Mouse (Mus musculus): ENCODE data around the gene Chchd2.
"Not testable (repeated sequence)": the region's sequence is repeated elsewhere in the genome, so short reads cannot be mapped to it uniquely, and the experiment has no call there.

Gene Chchd2

GRCm38 (mm10) chr5:129886911-129887636 lies at the start of gene Chchd2:
TSS of gene Chchd2 (minus strand) at chr5:129887470.
- DNase-seq (ENCODE audit: low read depth in 1 of 2, low spot score in 2 of 2): peak; percentile 81 to 85

- DNase-seq (ENCODE audit: low read depth in 1 of 2, low spot score in 2 of 2): no peak
Observed at GRCm38 (mm10) chr5:129936941-129937340, 49.7 kb upstream of the Chchd2 start.

- no peak for DNase-seq (ENCODE audit: low read depth in 1 of 2, low spot score in 2 of 2)
Observed at GRCm38 (mm10) chr5:129929924-129930855, 42.9 kb upstream of the Chchd2 start.

- DNase-seq (ENCODE audit: low read depth in 1 of 2, low spot score in 2 of 2): no peak
Observed at GRCm38 (mm10) chr5:129925933-129926332, 38.7 kb upstream of the Chchd2 start.

GRCm38 (mm10) chr5:129924820-129925452 lies 37.7 kb upstream of the Chchd2 start:
- DNase-seq (ENCODE audit: low read depth in 1 of 2, low spot score in 2 of 2): no peak

GRCm38 (mm10) chr5:129921972-129922371 lies 34.7 kb upstream of the Chchd2 start:
- DNase-seq (ENCODE audit: low read depth in 1 of 2, low spot score in 2 of 2): no peak

GRCm38 (mm10) chr5:129919320-129919719 lies 32.0 kb upstream of the Chchd2 start:
- DNase-seq (ENCODE audit: low read depth in 1 of 2, low spot score in 2 of 2): no peak

- DNase-seq (ENCODE audit: low read depth in 1 of 2, low spot score in 2 of 2): no peak
Observed at GRCm38 (mm10) chr5:129918752-129919151, 31.5 kb upstream of the Chchd2 start.

GRCm38 (mm10) chr5:129918065-129918651 lies 30.9 kb upstream of the Chchd2 start:
- no peak for DNase-seq (ENCODE audit: low read depth in 1 of 2, low spot score in 2 of 2)

GRCm38 (mm10) chr5:129915491-129915890 lies 28.2 kb upstream of the Chchd2 start:
- DNase-seq (ENCODE audit: low read depth in 1 of 2, low spot score in 2 of 2): not testable (repeated sequence)

GRCm38 (mm10) chr5:129914024-129914423 lies 26.8 kb upstream of the Chchd2 start:
- DNase-seq (ENCODE audit: low read depth in 1 of 2, low spot score in 2 of 2): peak in 1 of 2 experiments; percentile 7

- DNase-seq (ENCODE audit: low read depth in 1 of 2, low spot score in 2 of 2): no peak
Observed at GRCm38 (mm10) chr5:129909591-129909990, 22.3 kb upstream of the Chchd2 start.

- no peak for DNase-seq (ENCODE audit: low read depth in 1 of 2, low spot score in 2 of 2)
Observed at GRCm38 (mm10) chr5:129909147-129909546, 21.9 kb upstream of the Chchd2 start.

- peak; percentile 41 to 60 for DNase-seq (ENCODE audit: low read depth in 1 of 2, low spot score in 2 of 2)
Observed at GRCm38 (mm10) chr5:129908242-129908965, 21.1 kb upstream of the Chchd2 start, which contains the start of gene Nupr1l. TSS of gene Nupr1l (plus strand) at chr5:129908540.

- no peak for DNase-seq (ENCODE audit: low read depth in 1 of 2, low spot score in 2 of 2)
Observed at GRCm38 (mm10) chr5:129907775-129908174, 20.5 kb upstream of the Chchd2 start.

GRCm38 (mm10) chr5:129898449-129898848 lies 11.2 kb upstream of the Chchd2 start, which contains the start of gene Phkg1:
TSS of gene Phkg1 (minus strand) at chr5:129898549.
- no peak for DNase-seq (ENCODE audit: low read depth in 1 of 2, low spot score in 2 of 2)

GRCm38 (mm10) chr5:129895198-129896088 lies 8.2 kb upstream of the Chchd2 start, which contains the start of gene Zbed5:
TSS of gene Zbed5 (plus strand) at chr5:129895723.
- peak; percentile 46 to 69 for DNase-seq (ENCODE audit: low read depth in 1 of 2, low spot score in 2 of 2)

GRCm38 (mm10) chr5:129890390-129890789 lies 3.1 kb upstream of the Chchd2 start:
- DNase-seq (ENCODE audit: low read depth in 1 of 2, low spot score in 2 of 2): not testable (repeated sequence)

GRCm38 (mm10) chr5:129886271-129886670 lies 999 bp downstream of the Chchd2 start:
- no peak for DNase-seq (ENCODE audit: low read depth in 1 of 2, low spot score in 2 of 2)
